Mouse (Mus musculus) MEL (cell line): ENCODE measurements around the gene Ggta1.

Source experiments
- CTCF ChIP-seq, 3 experiments: IDR thresholded peaks in 2 of 3; conservative IDR thresholded peaks in 1 of 3; 2 replicates each; pipeline ENCODE4 v1.5.1; 2011 to 2012; ENCODE audit warnings: low read length in 3 of 3, low read depth in 2 of 3, mild to moderate bottlenecking in 2 of 3, improper control_type of control experiment in 1 of 3, inconsistent platforms in 1 of 3, mixed read lengths in 1 of 3, moderate library complexity in 1 of 3; ENCODE audit not compliant: control insufficient read depth in 1 of 3, insufficient read depth in 1 of 3, poor library complexity in 1 of 3, severe bottlenecking in 1 of 3
- ELF1 ChIP-seq: IDR thresholded peaks from 2 replicates; pipeline ENCODE4 v1.6.1; 2014; ENCODE audit warnings: low read depth, mild to moderate bottlenecking, inconsistent platforms, low read length, improper control_type of control experiment, moderate library complexity
- POLR2A ChIP-seq, 2 experiments: IDR thresholded peaks; 2 replicates each; pipeline ENCODE4 v1.6.1; 2011 to 2012; ENCODE audit warnings: low read length in 2 of 2, mild to moderate bottlenecking in 2 of 2, control low read depth in 1 of 2, improper control_type of control experiment in 1 of 2, low read depth in 1 of 2, moderate library complexity in 1 of 2; ENCODE audit not compliant: control insufficient read depth in 1 of 2, insufficient read depth in 1 of 2, poor library complexity in 1 of 2
- TBP ChIP-seq: IDR thresholded peaks from 2 replicates; pipeline ENCODE4 v1.8.0; 2011; ENCODE audit warnings: low read depth, low read length, improper control_type of control experiment
- UBTF ChIP-seq: IDR thresholded peaks from 2 replicates; pipeline ENCODE4 v1.6.1; 2012; ENCODE audit warnings: low read depth, mild to moderate bottlenecking, inconsistent platforms, low read length, improper control_type of control experiment, moderate library complexity, borderline replicate concordance; ENCODE audit not compliant: insufficient read depth

- TF ChIP-seq TBP, result no peak
- no peak for TF ChIP-seq CTCF (IDR thresholded peaks at IDR 0.05 in 2 of 3, conservative IDR thresholded peaks at IDR 0.05 in 1 of 3; ENCODE audit: control insufficient read depth in 1 of 3, insufficient read depth in 1 of 3, low read depth in 2 of 3, low read length in 3 of 3, poor library complexity in 1 of 3, severe bottlenecking in 1 of 3)
- no peak for TF ChIP-seq UBTF
- TF ChIP-seq POLR2A (IDR thresholded peaks at IDR 0.05; ENCODE audit: control insufficient read depth in 1 of 2, insufficient read depth in 1 of 2, low read depth in 1 of 2, low read length in 2 of 2, poor library complexity in 1 of 2), result no peak
- no peak for TF ChIP-seq ELF1
Observed at GRCm38 (mm10) chr2:35464548-35464947, 1.5 kb upstream of the Ggta1 start.
